Mouse (Mus musculus): ENCODE data around the gene Ctbp1.

Gene Ctbp1

GRCm38 (mm10) chr5:33208533-33209245 is 66.1 kb downstream of the Ctbp1 start:
- DNase-seq (ENCODE audit: low spot score): no peak

- no peak for DNase-seq (ENCODE audit: low spot score)
Observed at GRCm38 (mm10) chr5:33207136-33207535, 67.7 kb downstream of the Ctbp1 start.

- no peak for DNase-seq (ENCODE audit: low spot score)
Observed at GRCm38 (mm10) chr5:33206328-33206727, 68.5 kb downstream of the Ctbp1 start.

- DNase-seq (ENCODE audit: low spot score): no peak
Observed at GRCm38 (mm10) chr5:33204284-33204683, 70.5 kb downstream of the Ctbp1 start.

DNA sequence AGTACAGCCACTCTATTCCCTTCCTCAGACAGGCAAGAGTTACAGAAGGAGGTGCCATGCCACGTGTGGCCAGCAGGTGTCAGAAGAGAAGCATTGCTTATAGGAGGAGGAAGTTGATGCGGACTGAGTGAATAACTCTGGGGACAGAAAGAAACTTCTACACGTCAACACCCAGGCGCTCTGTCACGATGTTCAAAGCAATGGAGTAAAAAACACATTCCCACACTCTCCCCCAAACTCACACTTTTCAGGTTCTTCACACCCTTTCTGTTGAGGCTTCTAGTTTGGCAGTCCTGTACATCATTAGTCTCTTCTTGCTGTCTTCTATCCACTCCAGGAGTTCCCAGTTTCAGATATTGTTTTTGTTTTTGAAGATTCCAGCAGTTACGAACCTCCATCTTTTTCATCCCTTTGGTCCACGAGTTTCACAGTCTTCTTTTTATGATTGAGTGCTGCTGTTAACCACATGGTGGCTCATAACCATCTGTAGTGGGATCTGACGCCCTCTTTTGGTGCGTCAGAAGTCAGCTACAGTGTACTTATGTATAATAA is 71.0 kb downstream of the Ctbp1 start:
- peak; percentile 95 for DNase-seq (ENCODE audit: low spot score)

- DNase-seq (ENCODE audit: low spot score): no peak
Observed at GRCm38 (mm10) chr5:33203171-33203565, 71.6 kb downstream of the Ctbp1 start.

GRCm38 (mm10) chr5:33202516-33203170 is 72.2 kb downstream of the Ctbp1 start:
- DNase-seq (ENCODE audit: low spot score): no peak

- no peak for DNase-seq (ENCODE audit: low spot score)
Observed at GRCm38 (mm10) chr5:33201697-33202096, 73.1 kb downstream of the Ctbp1 start.

DNA sequence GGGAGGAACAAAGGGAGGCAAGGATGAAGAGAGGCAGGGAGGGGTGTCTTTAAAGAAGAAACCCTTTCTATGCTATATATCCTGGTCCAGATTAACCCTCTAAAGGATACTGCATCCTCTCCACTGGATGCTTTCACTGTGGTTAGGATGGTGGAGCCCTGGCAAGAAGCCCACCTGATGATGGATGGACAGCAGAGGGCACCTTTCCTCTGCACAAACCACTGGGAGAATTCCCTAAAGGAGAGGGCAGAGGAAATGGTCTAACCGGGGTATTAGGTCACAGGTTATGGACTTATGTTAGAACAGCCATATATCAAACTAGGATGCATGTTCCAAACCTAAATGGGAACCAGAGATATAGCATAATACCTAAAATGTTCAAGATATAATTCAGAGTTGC is 74.7 kb downstream of the Ctbp1 start:
- no peak for DNase-seq (ENCODE audit: low spot score)
